Mouse (Mus musculus) myocyte (in vitro differentiated cells): Measurements from ENCODE around the gene Ly9. TPM values are rescaled to one million over a fixed set of nuclear protein-coding genes. Genes with fewer than 3 reads are reported as not detected.

ENCODE experiments used
- H3K27me3 ChIP-seq: one replicate; pipeline ENCODE4 v1.6.1; 2011; ENCODE audit not compliant: control insufficient read depth, insufficient read depth, insufficient read length
- H3K36me3 ChIP-seq: one replicate; pipeline ENCODE4 v1.6.1; 2011; ENCODE audit not compliant: control insufficient read depth, insufficient read depth
- H3K4me2 ChIP-seq: one replicate; pipeline ENCODE4 v1.6.1; 2011; ENCODE audit warnings: low read depth, control low read depth
- H3K4me3 ChIP-seq: one replicate; pipeline ENCODE4 v1.5.1; 2011; ENCODE audit warnings: mild to moderate bottlenecking, control low read depth, moderate library complexity
- H3K79me2 ChIP-seq: one replicate; pipeline ENCODE4 v1.6.1; 2011; ENCODE audit not compliant: control insufficient read depth, insufficient read depth
- H3ac ChIP-seq: one replicate; pipeline ENCODE4 v1.6.1; 2011; ENCODE audit not compliant: control insufficient read depth, insufficient read length
- CEBPB ChIP-seq: IDR thresholded peaks from 2 replicates; pipeline ENCODE4 v1.6.1; 2011; ENCODE audit warnings: mild to moderate bottlenecking, moderate library complexity; ENCODE audit not compliant: poor library complexity, insufficient read depth, severe bottlenecking
- E2F4 ChIP-seq: IDR thresholded peaks from one replicate; pipeline ENCODE4 v1.6.1; 2011; ENCODE audit warnings: mild to moderate bottlenecking, control low read depth, moderate library complexity; ENCODE audit not compliant: insufficient read depth
- MAX ChIP-seq: IDR thresholded peaks from one replicate; pipeline ENCODE4 v1.6.1; 2011; ENCODE audit warnings: low read depth, mild to moderate bottlenecking, control low read depth
- MYOD1 ChIP-seq, 3 experiments: IDR thresholded peaks; one replicate each; pipeline ENCODE4 v1.6.1; 2011; ENCODE audit warnings: control low read depth in 2 of 3, low read depth in 2 of 3, mild to moderate bottlenecking in 2 of 3, moderate library complexity in 1 of 3; ENCODE audit not compliant: insufficient read length in 2 of 3, control insufficient read depth in 1 of 3
- MYOG ChIP-seq, 3 experiments: IDR thresholded peaks; one replicate each; pipeline ENCODE4 v1.6.1; 2011; ENCODE audit warnings: control low read depth in 2 of 3, low read depth in 2 of 3, mild to moderate bottlenecking in 2 of 3; ENCODE audit not compliant: insufficient read length in 2 of 3, control insufficient read depth in 1 of 3, insufficient read depth in 1 of 3
- POLR2A ChIP-seq: IDR thresholded peaks from one replicate; pipeline ENCODE4 v1.6.1; 2011; ENCODE audit warnings: low read depth, mild to moderate bottlenecking, control low read depth, moderate library complexity; ENCODE audit not compliant: insufficient read length
- POLR2AphosphoS2 ChIP-seq: IDR thresholded peaks from one replicate; pipeline ENCODE4 v1.6.1; 2011; ENCODE audit warnings: low read depth, control low read depth; ENCODE audit not compliant: insufficient read length
- REST ChIP-seq: IDR thresholded peaks from one replicate; pipeline ENCODE4 v1.6.1; 2011; ENCODE audit warnings: mild to moderate bottlenecking, control low read depth, moderate library complexity; ENCODE audit not compliant: insufficient read depth, insufficient read length
- SRF ChIP-seq: IDR thresholded peaks from one replicate; pipeline ENCODE4 v1.6.1; 2011; ENCODE audit warnings: low read depth; ENCODE audit not compliant: control insufficient read depth, insufficient read length
- TCF12 ChIP-seq: IDR thresholded peaks from one replicate; pipeline ENCODE4 v1.6.1; 2011; ENCODE audit warnings: mild to moderate bottlenecking, control low read depth; ENCODE audit not compliant: poor library complexity, insufficient read depth, severe bottlenecking
- TCF3 ChIP-seq: IDR thresholded peaks from one replicate; pipeline ENCODE4 v1.6.1; 2011; ENCODE audit warnings: low read depth, control low read depth; ENCODE audit not compliant: insufficient read length
- USF1 ChIP-seq: IDR thresholded peaks from one replicate; pipeline ENCODE4 v1.6.1; 2011; ENCODE audit warnings: low read depth, mild to moderate bottlenecking, control low read depth, moderate library complexity
- polyA plus RNA-seq: library from polyadenylated mRNA; unstranded; fragments of >200 nt; fragmentation: generic; extraction: Trizol; gene quantifications from one replicate; pipeline ENCODE4 v1.2.1, GENCODE M21; 2012; ENCODE audit warnings: missing spikeins

Gene Ly9
- polyA plus RNA-seq, 1 experiment = not detected

DNA sequence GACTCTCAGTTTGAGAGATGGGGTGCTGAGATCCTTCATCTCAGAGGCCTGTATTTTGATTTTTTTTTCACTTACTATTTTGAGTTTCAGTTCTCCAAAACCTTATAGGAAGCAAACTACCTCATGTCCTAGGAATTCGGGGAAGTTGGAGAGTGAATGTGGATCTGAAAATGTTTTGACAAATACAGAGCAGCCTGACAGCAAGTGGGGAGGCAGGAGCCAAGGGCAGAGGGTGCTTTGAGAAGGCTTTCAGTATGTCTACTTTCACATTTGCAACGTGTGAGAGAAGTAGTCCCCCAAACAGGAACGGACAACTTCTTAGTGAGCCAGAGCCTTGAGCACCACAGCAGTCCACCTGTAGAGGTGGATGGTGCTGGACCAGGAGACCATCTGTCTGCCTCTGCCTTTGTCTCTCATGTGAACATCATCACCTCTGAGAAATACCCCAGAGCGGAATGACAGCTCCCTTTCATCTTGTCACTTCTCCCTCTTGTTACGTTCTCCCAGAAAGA lies 39.3 kb upstream of the Ly9 start:
- Histone ChIP-seq H3K4me2 (no peak overlapping the region), H3K27me3 (no peaks in the 10 kb centered on the region), H3K79me2 (no peaks in the 10 kb centered on the region), H3K36me3 (no peaks in the 10 kb centered on the region), H3ac (no peak overlapping the region), H3K4me3 (no peak overlapping the region)
- no peak for TF ChIP-seq TCF3
- no peak for TF ChIP-seq TCF12
- TF ChIP-seq MAX = no peak
- no peak for TF ChIP-seq MYOG (IDR thresholded peaks at IDR 0.05; ENCODE audit: control insufficient read depth in 1 of 3, insufficient read depth in 1 of 3, insufficient read length in 2 of 3, low read depth in 2 of 3)
- TF ChIP-seq SRF = no peak
- TF ChIP-seq POLR2AphosphoS2 = no peak
- TF ChIP-seq USF1 = no peak
- TF ChIP-seq REST = no peak
- TF ChIP-seq CEBPB = no peak
- TF ChIP-seq E2F4 = no peak
- no peak for TF ChIP-seq POLR2A
- no peak for TF ChIP-seq MYOD1 (IDR thresholded peaks at IDR 0.05; ENCODE audit: control insufficient read depth in 1 of 3, insufficient read length in 2 of 3, low read depth in 2 of 3)

DNA sequence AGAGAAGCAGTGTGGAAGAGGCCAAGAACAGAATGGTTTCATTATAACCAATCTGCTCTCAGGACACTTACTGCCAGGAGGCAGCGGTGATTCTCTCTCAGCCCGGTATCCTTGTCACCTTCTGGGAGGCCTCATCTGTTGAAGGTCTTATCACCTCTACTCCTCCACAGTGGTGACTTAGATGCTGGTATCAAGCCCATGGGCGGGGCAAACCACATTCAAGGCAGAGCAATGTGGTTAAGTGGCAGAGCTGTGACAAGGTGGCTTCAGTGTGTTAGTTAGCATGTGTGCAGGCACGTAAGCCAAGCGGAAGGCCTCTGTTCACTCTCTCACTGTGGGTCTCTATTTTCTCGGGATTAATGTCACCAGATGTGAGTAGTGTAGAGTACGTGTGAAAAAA lies 36.4 kb upstream of the Ly9 start:
- Histone ChIP-seq H3ac (no peak overlapping the region), H3K27me3 (no peaks in the 10 kb centered on the region), H3K36me3 (no peaks in the 10 kb centered on the region), H3K4me2 (no peak overlapping the region), H3K4me3 (no peak overlapping the region), H3K79me2 (no peaks in the 10 kb centered on the region)
- no peak for TF ChIP-seq CEBPB
- TF ChIP-seq SRF = no peak
- TF ChIP-seq REST = no peak
- TF ChIP-seq USF1 = no peak
- TF ChIP-seq MYOD1 (IDR thresholded peaks at IDR 0.05; ENCODE audit: control insufficient read depth in 1 of 3, insufficient read length in 2 of 3, low read depth in 2 of 3) = no peak

DNA sequence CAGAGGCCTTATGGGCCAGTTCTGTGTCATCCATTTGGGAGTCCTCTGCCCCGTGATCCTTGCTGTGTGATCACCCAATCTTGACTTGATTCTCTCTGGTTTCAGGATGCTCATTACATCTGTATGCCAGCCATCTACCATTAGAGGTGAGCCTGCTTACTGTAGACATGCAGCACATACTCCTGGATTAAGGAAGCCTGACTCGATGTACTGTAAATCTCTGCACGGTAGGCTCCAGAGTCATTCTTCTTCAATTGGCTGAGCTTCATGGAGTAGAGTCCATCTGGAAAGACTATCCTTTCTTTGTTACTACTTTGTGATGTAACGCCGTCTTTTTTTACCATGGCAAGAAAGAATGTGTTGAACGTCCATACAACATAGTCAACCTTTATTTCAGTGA lies 33.6 kb upstream of the Ly9 start:
- no peaks in the 10 kb centered on the region for H3K36me3 ChIP-seq
- no peak overlapping the region for H3K4me2 ChIP-seq
- H3ac ChIP-seq = no peak overlapping the region
- no peaks in the 10 kb centered on the region for H3K27me3 ChIP-seq
- H3K79me2 ChIP-seq = no peaks in the 10 kb centered on the region
- no peak overlapping the region for H3K4me3 ChIP-seq
- TF ChIP-seq MAX = no peak

DNA sequence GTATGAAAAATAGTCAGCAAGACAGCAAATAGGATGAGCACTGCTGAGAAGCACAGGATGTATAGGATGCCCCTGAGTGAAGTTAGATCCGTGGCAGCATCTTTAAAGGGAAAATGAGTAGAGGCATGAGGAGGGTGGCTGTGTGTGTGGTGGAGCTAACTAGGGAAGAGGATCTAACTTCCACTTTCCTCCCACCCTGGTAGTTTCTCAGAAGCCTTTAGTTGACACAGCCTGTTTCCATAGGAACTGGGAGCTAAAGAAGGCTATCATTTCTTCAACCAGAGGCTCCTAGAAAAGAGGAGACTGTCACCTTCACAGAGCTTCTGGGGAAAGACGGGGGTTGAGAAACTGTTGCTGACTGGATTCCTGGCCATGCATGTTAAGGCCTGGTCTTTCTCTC lies 31.5 kb upstream of the Ly9 start:
- Histone ChIP-seq H3ac (no peak overlapping the region), H3K79me2 (no peaks in the 10 kb centered on the region), H3K4me2 (no peak overlapping the region), H3K27me3 (no peaks in the 10 kb centered on the region), H3K4me3 (no peak overlapping the region), H3K36me3 (no peaks in the 10 kb centered on the region)
- TF ChIP-seq MYOD1 (IDR thresholded peaks at IDR 0.05; ENCODE audit: control insufficient read depth in 1 of 3, insufficient read length in 2 of 3, low read depth in 2 of 3) (no peak), SRF (no peak), MAX (no peak), E2F4 (no peak), CEBPB (no peak), POLR2AphosphoS2 (no peak), USF1 (no peak), TCF12 (no peak), MYOG (IDR thresholded peaks at IDR 0.05; ENCODE audit: control insufficient read depth in 1 of 3, insufficient read depth in 1 of 3, insufficient read length in 2 of 3, low read depth in 2 of 3) (no peak), POLR2A (no peak), REST (no peak), TCF3 (no peak)

DNA sequence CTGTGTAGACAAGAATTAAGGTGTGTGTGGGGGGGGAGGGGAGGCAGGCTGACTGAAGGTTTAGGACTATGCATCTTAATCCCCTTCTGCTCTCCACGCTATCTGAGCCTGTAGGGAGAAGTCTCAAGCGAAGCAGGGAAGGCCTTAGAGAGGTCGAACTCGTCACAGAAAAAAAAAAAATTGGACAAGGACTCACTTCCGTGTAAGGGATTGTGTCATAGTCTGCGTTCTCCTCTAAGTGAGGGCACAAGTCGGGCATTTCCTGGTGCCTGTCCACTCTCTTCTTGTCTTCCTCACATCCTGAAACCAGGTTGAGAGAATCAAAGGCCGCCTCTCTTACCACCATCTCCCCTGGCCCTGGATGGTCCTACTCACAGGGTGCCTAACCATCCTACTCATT lies 29.9 kb upstream of the Ly9 start:
- no peaks in the 10 kb centered on the region for H3K36me3 ChIP-seq
- no peaks in the 10 kb centered on the region for H3K27me3 ChIP-seq
- H3K79me2 ChIP-seq = no peaks in the 10 kb centered on the region
- H3K4me2 ChIP-seq = no peak overlapping the region
- H3ac ChIP-seq = no peak overlapping the region
- no peak overlapping the region for H3K4me3 ChIP-seq
- TF ChIP-seq REST = no peak
- no peak for TF ChIP-seq MAX
- no peak for TF ChIP-seq E2F4
- no peak for TF ChIP-seq TCF12
- TF ChIP-seq TCF3 = no peak
- TF ChIP-seq POLR2A = no peak
- TF ChIP-seq MYOG (IDR thresholded peaks at IDR 0.05; ENCODE audit: control insufficient read depth in 1 of 3, insufficient read depth in 1 of 3, insufficient read length in 2 of 3, low read depth in 2 of 3) = no peak
- TF ChIP-seq USF1 = no peak
- TF ChIP-seq SRF = no peak

DNA sequence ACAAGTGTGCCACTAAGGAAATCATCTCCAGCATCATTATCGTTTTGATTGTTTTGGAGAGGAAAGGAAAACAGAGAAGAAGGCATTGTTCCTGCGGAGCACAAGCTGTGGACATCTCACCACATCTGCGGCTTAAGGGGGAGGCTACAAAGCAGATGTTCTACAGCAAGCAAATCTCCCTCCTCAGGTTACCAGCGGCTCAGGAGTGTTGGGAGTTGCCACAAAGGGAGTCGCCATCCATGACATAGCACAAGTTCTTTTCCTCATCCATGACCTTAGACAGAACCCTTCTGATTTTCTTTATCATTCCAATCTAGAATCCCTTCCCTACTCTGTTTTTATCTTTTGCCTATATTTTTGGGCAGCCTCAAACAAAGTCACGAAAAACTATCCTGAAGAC lies 28.5 kb upstream of the Ly9 start:
- no peak overlapping the region for H3ac ChIP-seq
- no peaks in the 10 kb centered on the region for H3K79me2 ChIP-seq
- H3K36me3 ChIP-seq = no peaks in the 10 kb centered on the region
- no peak overlapping the region for H3K4me3 ChIP-seq
- no peaks in the 10 kb centered on the region for H3K27me3 ChIP-seq
- TF ChIP-seq SRF = no peak
- TF ChIP-seq MAX = no peak
- no peak overlapping the region for H3K4me2 ChIP-seq
